Mouse (Mus musculus) midbrain, embryonic 12.5 days (tissue): ENCODE results near the gene Rab30. TPM values are rescaled to one million over a fixed set of nuclear protein-coding genes. Genes with fewer than 3 reads are reported as not detected.
A peak's percentile ranks its signal among the peaks of the same experiment; 100 is the strongest.
"Not testable (repeated sequence)": the region's sequence is repeated elsewhere in the genome, so short reads cannot be mapped to it uniquely, and the experiment has no call there.

Experiments used
- ATAC-seq: fragments of 200-750 bp; cut with Nextera tagmentation; 2 replicates; pipeline ENCODE4 v1.8.0; 2017; ENCODE audit warnings: low read depth, moderate TSS enrichment, moderate library complexity; ENCODE audit not compliant: low FRiP score
- H3K27ac ChIP-seq: fragments of 300-500 bp; sonication (generic); replicated peaks from 2 replicates; pipeline ENCODE4 v1.5.1; 2016; ENCODE audit warnings: mild to moderate bottlenecking
- H3K27me3 ChIP-seq: fragments of 300-500 bp; sonication (generic); 2 replicates; pipeline ENCODE4 v1.6.1; 2016; ENCODE audit warnings: mild to moderate bottlenecking
- H3K36me3 ChIP-seq: fragments of 300-500 bp; sonication (generic); 2 replicates; pipeline ENCODE4 v1.6.1; 2016
- H3K4me1 ChIP-seq: fragments of 300-500 bp; sonication (generic); 2 replicates; pipeline ENCODE4 v1.6.1; 2016
- H3K4me2 ChIP-seq: fragments of 300-500 bp; sonication (generic); replicated peaks from 2 replicates; pipeline ENCODE4 v1.6.1; 2016; ENCODE audit warnings: mild to moderate bottlenecking, moderate library complexity
- H3K4me3 ChIP-seq: fragments of 300-500 bp; sonication (generic); 2 replicates; pipeline ENCODE4 v1.5.1; 2016; ENCODE audit warnings: mild to moderate bottlenecking
- H3K9ac ChIP-seq: fragments of 300-500 bp; sonication (generic); replicated peaks from 2 replicates; pipeline ENCODE4 v1.6.1; 2016; ENCODE audit warnings: mild to moderate bottlenecking, moderate library complexity
- H3K9me3 ChIP-seq: fragments of 300-500 bp; sonication (generic); 2 replicates; pipeline ENCODE4 v1.6.1; 2016; ENCODE audit warnings: mild to moderate bottlenecking
- WGBS: fragments of 180-500 bp; shearing (Covaris S2); methylation state at CpG from one replicate; pipeline ENCODE4 v1.1.7; 2016; 5-methylcytosine and 5-hydroxymethylcytosine counted together
- polyA plus RNA-seq: library from polyadenylated mRNA; unstranded; fragments of >200 nt; fragmentation: Nextera tagmentation; extraction: Ambion mirVana; gene quantifications from 2 replicates; pipeline ENCODE4 v1.2.1, GENCODE M21; 2016

Rab30 gene
- polyA plus RNA-seq, 1 experiment from 2014 or later, result 19.8 TPM

GRCm38 (mm10) chr7:92758067-92758466, 16.7 kb downstream of the Rab30 start:
- Histone ChIP-seq H3K27ac (no peak overlapping the region), H3K4me2 (no peak overlapping the region), H3K4me1 (no peaks in the 10 kb centered on the region), H3K9me3 (no peaks in the 10 kb centered on the region), H3K36me3 (no peaks in the 10 kb centered on the region), H3K27me3 (no peaks in the 10 kb centered on the region), H3K4me3 (no peak overlapping the region), H3K9ac (no peak overlapping the region)
- no peak for ATAC-seq
- WGBS, result 87% methylated on average over 5 of the region's 5 CpGs

GRCm38 (mm10) chr7:92760651-92761050, 19.2 kb downstream of the Rab30 start:
- Histone ChIP-seq H3K36me3 (no peaks in the 10 kb centered on the region), H3K9ac (no peak overlapping the region), H3K4me1 (no peaks in the 10 kb centered on the region), H3K27ac (no peak overlapping the region), H3K4me3 (no peak overlapping the region), H3K4me2 (no peak overlapping the region), H3K9me3 (no peaks in the 10 kb centered on the region), H3K27me3 (no peaks in the 10 kb centered on the region)
- no peak for ATAC-seq
- 90% methylated on average over 6 of the region's 6 CpGs for WGBS

GRCm38 (mm10) chr7:92761161-92761560, 19.8 kb downstream of the Rab30 start:
- Histone ChIP-seq H3K36me3 (no peaks in the 10 kb centered on the region), H3K9me3 (no peaks in the 10 kb centered on the region), H3K4me1 (no peaks in the 10 kb centered on the region), H3K4me2 (no peak overlapping the region), H3K27ac (no peak overlapping the region), H3K4me3 (no peak overlapping the region), H3K9ac (no peak overlapping the region), H3K27me3 (no peaks in the 10 kb centered on the region)
- no peak for ATAC-seq
- 92% methylated on average over 9 of the region's 9 CpGs for WGBS

- ATAC-seq, result no peak
- no peak overlapping the region for H3K4me3 ChIP-seq
- no peak overlapping the region for H3K4me2 ChIP-seq
- no peaks in the 10 kb centered on the region for H3K36me3 ChIP-seq
- no peak overlapping the region for H3K9ac ChIP-seq
- H3K27me3 ChIP-seq, result no peaks in the 10 kb centered on the region
- H3K27ac ChIP-seq, result no peak overlapping the region
- 80% methylated on average over 9 of the region's 9 CpGs for WGBS
- H3K9me3 ChIP-seq, result no peaks in the 10 kb centered on the region
- H3K4me1 ChIP-seq, result no peaks in the 10 kb centered on the region; the same call in 1 of the 2 replicates
Measured at GRCm38 (mm10) chr7:92765426-92765825, 24.0 kb downstream of the Rab30 start.

- no peak for ATAC-seq
- Histone ChIP-seq H3K36me3 (no peaks in the 10 kb centered on the region), H3K27ac (no peak overlapping the region), H3K9ac (no peak overlapping the region), H3K9me3 (no peaks in the 10 kb centered on the region), H3K4me3 (no peak overlapping the region), H3K4me2 (no peak overlapping the region), H3K27me3 (no peaks in the 10 kb centered on the region), H3K4me1 (no peaks in the 10 kb centered on the region; the same call in 1 of the 2 replicates)
- WGBS, result 80% methylated on average over 9 of the region's 9 CpGs
Measured at GRCm38 (mm10) chr7:92766096-92767090, 25.0 kb downstream of the Rab30 start.

- not testable (repeated sequence) for H3K9me3 ChIP-seq, H3K27me3 ChIP-seq, H3K4me1 ChIP-seq, H3K36me3 ChIP-seq, H3K4me2 ChIP-seq, H3K4me3 ChIP-seq, H3K9ac ChIP-seq, ATAC-seq, H3K27ac ChIP-seq
- WGBS, result 95% methylated on average over 12 of the region's 12 CpGs
Measured at GRCm38 (mm10) chr7:92768116-92768515, 26.7 kb downstream of the Rab30 start.

GRCm38 (mm10) chr7:92768859-92769258, 27.5 kb downstream of the Rab30 start:
- Histone ChIP-seq H3K4me1 (no peaks in the 10 kb centered on the region; the same call in 1 of the 2 replicates), H3K4me2 (no peak overlapping the region), H3K4me3 (no peak overlapping the region), H3K36me3 (no peaks in the 10 kb centered on the region), H3K9me3 (no peaks in the 10 kb centered on the region), H3K9ac (no peak overlapping the region), H3K27ac (no peak overlapping the region), H3K27me3 (no peaks in the 10 kb centered on the region)
- 73% methylated on average over 7 of the region's 7 CpGs for WGBS
- no peak for ATAC-seq

GRCm38 (mm10) chr7:92773006-92773405, 31.6 kb downstream of the Rab30 start:
- H3K4me2 ChIP-seq, result no peak overlapping the region
- no peaks in the 10 kb centered on the region for H3K9me3 ChIP-seq
- H3K27me3 ChIP-seq, result no peaks in the 10 kb centered on the region
- WGBS, result 91% methylated on average over 3 of the region's 3 CpGs
- ATAC-seq, result no peak
- peaks cover 27% of the 10 kb centered on the region for H3K4me1 ChIP-seq
- no peaks in the 10 kb centered on the region for H3K36me3 ChIP-seq
- H3K27ac ChIP-seq, result no peak overlapping the region
- H3K9ac ChIP-seq, result no peak overlapping the region
- H3K4me3 ChIP-seq, result no peak overlapping the region

GRCm38 (mm10) chr7:92773596-92773995, 32.2 kb downstream of the Rab30 start:
- Histone ChIP-seq H3K9me3 (no peaks in the 10 kb centered on the region), H3K27ac (no peak overlapping the region), H3K27me3 (no peaks in the 10 kb centered on the region), H3K4me1 (peaks cover 28% of the 10 kb centered on the region), H3K36me3 (no peaks in the 10 kb centered on the region), H3K9ac (no peak overlapping the region), H3K4me2 (no peak overlapping the region), H3K4me3 (no peak overlapping the region)
- ATAC-seq, result no peak
- WGBS, result 93% methylated on average over 3 of the region's 3 CpGs

- Histone ChIP-seq H3K27ac (no peak overlapping the region), H3K9ac (no peak overlapping the region), H3K27me3 (no peaks in the 10 kb centered on the region), H3K9me3 (no peaks in the 10 kb centered on the region), H3K36me3 (no peaks in the 10 kb centered on the region), H3K4me3 (no peak overlapping the region), H3K4me1 (peaks cover 28% of the 10 kb centered on the region), H3K4me2 (no peak overlapping the region)
- ATAC-seq, result no peak
- 86% methylated on average over 5 of the region's 5 CpGs for WGBS
Measured at GRCm38 (mm10) chr7:92774741-92775140, 33.3 kb downstream of the Rab30 start.

GRCm38 (mm10) chr7:92775703-92776102, 34.3 kb downstream of the Rab30 start:
- Histone ChIP-seq H3K4me2 (no peak overlapping the region), H3K27ac (no peak overlapping the region)
- WGBS, result 40% methylated on average over 2 of the region's 2 CpGs

GRCm38 (mm10) chr7:92776647-92777046, 35.2 kb downstream of the Rab30 start:
- Histone ChIP-seq H3K27me3 (no peaks in the 10 kb centered on the region), H3K9ac (no peak overlapping the region), H3K4me2 (peak overlapping the region; percentile 51), H3K4me1 (peaks cover 28% of the 10 kb centered on the region), H3K9me3 (no peaks in the 10 kb centered on the region), H3K27ac (peak overlapping the region; percentile 78), H3K36me3 (no peaks in the 10 kb centered on the region), H3K4me3 (peak overlapping the region; percentile 21; the same call in 1 of the 2 replicates)
- ATAC-seq, result peak; percentile 21; the same call in 1 of the 2 replicates
- WGBS, result 51% methylated on average over 4 of the region's 4 CpGs

More at GRCm38 (mm10) chr7:92775703-92776102, 34.3 kb downstream of the Rab30 start:
- H3K9me3 ChIP-seq, result no peaks in the 10 kb centered on the region
- peaks cover 28% of the 10 kb centered on the region for H3K4me1 ChIP-seq
- no peaks in the 10 kb centered on the region for H3K36me3 ChIP-seq
- no peak overlapping the region for H3K4me3 ChIP-seq
- no peak overlapping the region for H3K9ac ChIP-seq
- ATAC-seq, result peak; percentile 18; the same call in 1 of the 2 replicates
- no peaks in the 10 kb centered on the region for H3K27me3 ChIP-seq
